Mouse (Mus musculus) liver, embryonic 14.5 days (tissue): ENCODE measurements around the gene Tex21.

Experiments used
- CTCF ChIP-seq: IDR thresholded peaks from 2 replicates; pipeline ENCODE4 v1.5.1; 2016; ENCODE audit warnings: antibody characterized with exemption, low read depth, control low read depth
- EP300 ChIP-seq: IDR thresholded peaks from 2 replicates; pipeline ENCODE4 v1.6.1; 2016; ENCODE audit warnings: antibody characterized with exemption, low read depth

- TF ChIP-seq EP300 (no peak), CTCF (no peak)
Observed at GRCm38 (mm10) chr12:76186473-76186872, 60.1 kb downstream of the Tex21 start.
